ENCODE assay signal across 24 mouse cellular contexts in genomic region chr2:27544613-27545012, GRCm38 (mm10).
"Had no signal": no experiment of that assay in that cellular context is flagged by ENCODE, and none has a peak within 500 bp of the region (broad histone marks: within the 10 kb centered on the region; RNA-seq: fewer than 3 reads in every experiment).

No protein-coding gene starts in this region.

- H3K9me3 ChIP-seq: liver, embryonic 15.5 days; lung, embryonic 15.5 days; midbrain, embryonic 10.5 days; midbrain, embryonic 15.5 days; neural tube, embryonic 12.5 days; neural tube, embryonic 15.5 days; stomach, embryonic 15.5 days had no signal

- H3K4me2 ChIP-seq: limb, embryonic 13.5 days; liver, embryonic 12.5 days; liver, embryonic 15.5 days; lung, embryonic 15.5 days; midbrain, embryonic 15.5 days; neural tube, embryonic 12.5 days; neural tube, embryonic 15.5 days; stomach, embryonic 15.5 days had no signal

- H3K36me3 ChIP-seq: limb, embryonic 13.5 days; lung, embryonic 15.5 days; midbrain, embryonic 10.5 days; midbrain, embryonic 15.5 days; neural tube, embryonic 12.5 days; neural tube, embryonic 15.5 days; stomach, embryonic 15.5 days had no signal

- H3K4me3 ChIP-seq: limb, embryonic 10.5 days; limb, embryonic 13.5 days; liver, embryonic 12.5 days; liver, embryonic 15.5 days; lung, embryonic 15.5 days; megakaryocyte, embryonic 14.5 days; midbrain, embryonic 10.5 days; midbrain, embryonic 15.5 days; neural tube, embryonic 12.5 days; neural tube, embryonic 15.5 days; stomach, embryonic 15.5 days had no signal

- H3K9ac ChIP-seq: limb, embryonic 13.5 days; liver, embryonic 12.5 days; liver, embryonic 15.5 days; lung, embryonic 15.5 days; midbrain, embryonic 15.5 days; neural tube, embryonic 12.5 days; neural tube, embryonic 15.5 days; stomach, embryonic 15.5 days had no signal

- DNase-seq: kidney, adult 18-20 months; kidney, adult 9 months; kidney, postnatal 14 days; kidney, postnatal 4 days; liver; lung, adult 18-20 months; lung, postnatal 10 days; lung, postnatal 36 days; right cerebral cortex, adult 18-20 months; right cerebral cortex, postnatal 14 days; spleen, adult 18-20 months; thymus, adult 2 months; thymus, postnatal 25 days had no signal

- H3K27ac ChIP-seq: limb, embryonic 10.5 days; limb, embryonic 13.5 days; liver, embryonic 12.5 days; liver, embryonic 15.5 days; lung, embryonic 15.5 days; midbrain, embryonic 10.5 days; midbrain, embryonic 15.5 days; neural tube, embryonic 12.5 days; neural tube, embryonic 15.5 days; stomach, embryonic 15.5 days had no signal

- H3K27me3 ChIP-seq: limb, embryonic 13.5 days; liver, embryonic 12.5 days; liver, embryonic 15.5 days; lung, embryonic 15.5 days; megakaryocyte, embryonic 14.5 days; midbrain, embryonic 15.5 days; neural tube, embryonic 12.5 days; neural tube, embryonic 15.5 days; stomach, embryonic 15.5 days had no signal

- ATAC-seq: liver, embryonic 12.5 days; midbrain, embryonic 15.5 days had no signal
